Mouse (Mus musculus) retina, adult 2 months (tissue): ENCODE measurements at regions not wholly inside any gene's neighbourhood (a gene's known extent, or its start where the extent isn't known, plus 50 kb on each side); places are given as distances from the start of the nearest gene placed in this dataset.
A peak's percentile ranks its signal among the peaks of the same experiment; 100 is the strongest.
"Not testable (repeated sequence)": the region's sequence is repeated elsewhere in the genome, so short reads cannot be mapped to it uniquely, and the experiment has no call there.

ENCODE experiments used
- DNase-seq: peaks from one replicate; pipeline ENCODE4 v3.0.0-alpha.2; 2012; ENCODE audit warnings: low read depth, low spot score

GRCm38 (mm10) chr4:114296380-114296779 lies 110.1 kb upstream of the Trabd2b start:
- no peak for DNase-seq

GRCm38 (mm10) chr4:114298517-114298916 lies 108.0 kb upstream of the Trabd2b start:
- not testable (repeated sequence) for DNase-seq

- no peak for DNase-seq
These were observed 106.0 kb upstream of the Trabd2b start for GRCm38 (mm10) chr4:114300390-114301012.

GRCm38 (mm10) chr4:114304654-114305053 lies 101.9 kb upstream of the Trabd2b start:
- DNase-seq = no peak

- no peak for DNase-seq
These were observed 99.0 kb upstream of the Trabd2b start for GRCm38 (mm10) chr4:114307491-114307890.

GRCm38 (mm10) chr4:114308518-114308917 lies 98.0 kb upstream of the Trabd2b start:
- no peak for DNase-seq

GRCm38 (mm10) chr4:114315051-114315450 lies 91.5 kb upstream of the Trabd2b start:
- no peak for DNase-seq

- no peak for DNase-seq
These were observed 91.0 kb upstream of the Trabd2b start for GRCm38 (mm10) chr4:114315556-114315955.

GRCm38 (mm10) chr4:114317076-114317475 lies 89.4 kb upstream of the Trabd2b start:
- DNase-seq = no peak

GRCm38 (mm10) chr4:114320076-114320475 lies 86.4 kb upstream of the Trabd2b start:
- DNase-seq = no peak

GRCm38 (mm10) chr4:114321516-114322339 lies 84.8 kb upstream of the Trabd2b start:
- no peak for DNase-seq

GRCm38 (mm10) chr4:114329978-114330377 lies 76.5 kb upstream of the Trabd2b start:
- no peak for DNase-seq

- no peak for DNase-seq
These were observed 75.4 kb upstream of the Trabd2b start for GRCm38 (mm10) chr4:114331161-114331560.

GRCm38 (mm10) chr4:114334850-114335249 lies 71.7 kb upstream of the Trabd2b start:
- no peak for DNase-seq

GRCm38 (mm10) chr4:114336029-114336746 lies 70.3 kb upstream of the Trabd2b start:
- DNase-seq = no peak

- no peak for DNase-seq
These were observed 69.8 kb upstream of the Trabd2b start for GRCm38 (mm10) chr4:114336747-114337090.

- no peak for DNase-seq
These were observed 66.7 kb upstream of the Trabd2b start for GRCm38 (mm10) chr4:114339793-114340192.

GRCm38 (mm10) chr4:114345154-114345553 lies 61.4 kb upstream of the Trabd2b start:
- no peak for DNase-seq

- DNase-seq = peak; percentile 2
These were observed 60.3 kb upstream of the Trabd2b start for GRCm38 (mm10) chr4:114346068-114346747.

GRCm38 (mm10) chr4:114346884-114347283 lies 59.6 kb upstream of the Trabd2b start:
- DNase-seq = no peak

- DNase-seq = no peak
These were observed 56.9 kb upstream of the Trabd2b start for GRCm38 (mm10) chr4:114349601-114350000.

GRCm38 (mm10) chr4:114351282-114351681 lies 55.2 kb upstream of the Trabd2b start:
- DNase-seq = no peak
